Mouse (Mus musculus): ENCODE results near the gene Ubald1. TPM values are rescaled to one million over a fixed set of nuclear protein-coding genes. Genes with fewer than 3 reads are reported as not detected.
A peak's percentile ranks its signal among the peaks of the same experiment; 100 is the strongest.

Gene Ubald1
- polyA plus RNA-seq (2012; rRNA removed) = 65.6 and 67.6 TPM in 2 replicates

DNA sequence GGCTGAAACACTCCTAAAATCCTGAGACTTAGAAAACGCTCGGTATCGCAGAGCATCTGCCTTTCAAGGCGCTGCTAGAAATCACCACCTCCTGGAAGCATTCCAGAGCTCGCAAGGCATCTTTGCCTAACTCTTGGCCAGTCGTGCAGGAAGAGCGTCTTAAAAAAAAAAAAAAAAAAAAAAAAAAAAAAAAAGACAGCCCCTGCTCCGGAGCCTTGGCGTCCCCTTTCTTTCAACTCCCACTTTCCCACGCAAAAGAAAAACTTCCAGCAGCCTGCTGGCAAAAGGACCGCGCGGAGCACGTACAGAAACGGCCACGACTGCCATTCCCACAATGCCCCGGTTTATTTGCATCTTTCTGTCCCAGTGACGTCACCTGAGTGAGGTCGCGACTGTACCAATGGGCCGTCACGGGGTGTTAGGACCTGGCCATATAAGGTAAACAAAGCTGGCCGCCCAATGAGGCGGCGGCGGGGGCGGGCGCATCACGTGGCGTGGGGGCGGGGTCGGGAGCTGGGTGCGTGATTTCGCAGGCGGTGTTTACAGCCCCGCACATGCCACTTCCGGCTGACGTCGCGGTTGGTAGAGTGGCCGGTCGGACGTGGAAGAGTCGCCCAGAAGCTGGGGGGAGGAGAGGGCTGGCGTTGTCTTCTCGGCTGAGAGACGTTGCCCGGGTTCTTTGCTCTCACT, at the start of gene Ubald1:
Ubald1 (minus strand) TSS at position 180 of the 690 bp plus-strand sequence.
- WGBS = under 1% methylated on average over 48 of the region's 48 CpGs
- H3K36me3 ChIP-seq (ENCODE audit: control insufficient read depth, insufficient read depth, low read length) = peaks cover 8% of the 10 kb centered on the region; the same call in 1 of the 2 replicates
- H3K4me1 ChIP-seq (ENCODE audit: control insufficient read depth, insufficient read depth, insufficient read length) = peaks cover 14% of the 10 kb centered on the region; the same call in 1 of the 2 replicates
- peak within 1 kb of the TSS; percentile 99 for H3K27ac ChIP-seq (ENCODE audit: insufficient read depth, low read length)
- peak; percentile 76 for TF ChIP-seq POLR2A (IDR thresholded peaks at IDR 0.05; ENCODE audit: low read depth, low read length)
- TF ChIP-seq CTCF (IDR thresholded peaks at IDR 0.05; ENCODE audit: extremely low read depth, insufficient read depth, insufficient read length, insufficient replicate concordance) = no peak
- DNase-seq (ENCODE audit: low read depth in 1 of 2, low spot score in 2 of 2) = peak; percentile 93 to 98
- H3K27me3 ChIP-seq (ENCODE audit: control insufficient read depth, insufficient read depth, low read length) = no peaks in the 10 kb centered on the region
- peak within 1 kb of the TSS; percentile 96 for H3K4me3 ChIP-seq (ENCODE audit: extremely low read depth, insufficient read depth, insufficient read length)

DNA sequence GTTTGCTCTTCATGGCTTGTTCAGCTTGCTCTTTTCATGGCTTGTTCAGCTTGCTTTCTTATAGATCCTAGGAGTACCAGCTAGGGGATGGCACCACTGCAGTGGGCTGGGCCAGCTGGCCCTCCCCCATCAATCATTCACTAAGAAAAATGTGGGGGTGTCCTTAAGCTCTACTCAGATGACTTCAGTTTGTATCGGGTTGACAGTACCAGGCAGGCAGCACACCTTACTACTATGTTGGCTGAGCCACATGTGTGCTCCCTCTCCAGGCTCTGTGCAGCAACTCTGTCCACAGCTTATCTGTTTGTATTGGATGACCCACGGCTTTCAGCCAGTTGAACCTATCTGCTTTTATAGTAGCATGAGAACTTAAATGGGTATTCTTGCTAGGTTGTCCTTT, 48.4 kb upstream of the Ubald1 start:
- no peak overlapping the region for H3K4me3 ChIP-seq (ENCODE audit: extremely low read depth, insufficient read depth, insufficient read length)
- TF ChIP-seq POLR2A (IDR thresholded peaks at IDR 0.05; ENCODE audit: low read depth, low read length) = no peak
- TF ChIP-seq CTCF (IDR thresholded peaks at IDR 0.05; ENCODE audit: extremely low read depth, insufficient read depth, insufficient read length, insufficient replicate concordance) = no peak
- no peaks in the 10 kb centered on the region for H3K4me1 ChIP-seq (ENCODE audit: control insufficient read depth, insufficient read depth, insufficient read length)
- 86% methylated on average over 2 of the region's 2 CpGs for WGBS
- peaks cover 66% of the 10 kb centered on the region for H3K36me3 ChIP-seq (ENCODE audit: control insufficient read depth, insufficient read depth, low read length)
- no peak overlapping the region for H3K27ac ChIP-seq (ENCODE audit: insufficient read depth, low read length)
- no peaks in the 10 kb centered on the region for H3K27me3 ChIP-seq (ENCODE audit: control insufficient read depth, insufficient read depth, low read length)
- no peak for DNase-seq (ENCODE audit: low read depth in 1 of 2, low spot score in 2 of 2)

DNA sequence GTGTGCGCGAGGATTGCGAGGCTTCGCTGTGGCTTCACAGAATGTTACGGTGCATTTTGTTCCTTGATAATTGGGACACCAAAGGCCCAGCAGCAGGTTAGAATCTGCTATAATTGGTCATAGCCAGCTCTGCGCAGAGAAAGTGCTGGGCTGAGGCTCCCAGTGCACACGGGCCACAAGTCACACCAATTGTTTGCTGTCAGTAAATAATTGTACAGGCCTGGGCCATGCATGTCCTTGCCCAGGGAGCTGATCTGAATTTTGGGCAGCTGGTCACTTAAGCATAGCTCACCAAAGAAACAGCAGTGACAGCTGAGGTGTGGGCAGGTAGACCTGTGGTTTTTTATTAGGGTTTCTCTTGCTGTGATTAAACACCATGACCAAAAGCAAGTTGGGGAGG, 47.9 kb upstream of the Ubald1 start:
- Histone ChIP-seq H3K36me3 (ENCODE audit: control insufficient read depth, insufficient read depth, low read length) (peaks cover 65% of the 10 kb centered on the region), H3K4me3 (ENCODE audit: extremely low read depth, insufficient read depth, insufficient read length) (no peak overlapping the region), H3K27me3 (ENCODE audit: control insufficient read depth, insufficient read depth, low read length) (no peaks in the 10 kb centered on the region), H3K27ac (ENCODE audit: insufficient read depth, low read length) (no peak overlapping the region), H3K4me1 (ENCODE audit: control insufficient read depth, insufficient read depth, insufficient read length) (no peaks in the 10 kb centered on the region)
- no peak for DNase-seq (ENCODE audit: low read depth in 1 of 2, low spot score in 2 of 2)
- 97% methylated on average over 7 of the region's 7 CpGs for WGBS
- TF ChIP-seq POLR2A (IDR thresholded peaks at IDR 0.05; ENCODE audit: low read depth, low read length) (no peak), CTCF (IDR thresholded peaks at IDR 0.05; ENCODE audit: extremely low read depth, insufficient read depth, insufficient read length, insufficient replicate concordance) (no peak)

DNA sequence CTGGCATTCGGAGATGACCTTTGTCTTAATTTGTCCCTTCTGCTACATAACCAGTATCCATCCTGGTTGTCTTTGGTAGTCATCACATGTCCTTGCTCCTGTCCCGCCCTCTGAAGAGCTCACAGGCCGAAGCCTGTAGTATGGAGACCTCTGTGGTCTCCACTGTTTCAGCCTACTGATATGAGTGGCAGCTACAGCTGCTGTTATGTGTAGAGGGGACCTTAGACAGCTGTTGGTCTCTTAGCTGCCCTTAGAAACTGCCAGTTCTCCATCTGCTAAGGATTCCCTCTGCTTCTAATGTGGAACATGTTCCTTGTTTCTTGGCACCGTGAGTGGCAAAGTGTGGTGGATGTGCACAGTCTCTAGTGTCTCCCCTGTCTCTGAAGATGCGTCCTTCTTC, 43.9 kb upstream of the Ubald1 start:
- TF ChIP-seq POLR2A (IDR thresholded peaks at IDR 0.05; ENCODE audit: low read depth, low read length) (no peak), CTCF (IDR thresholded peaks at IDR 0.05; ENCODE audit: extremely low read depth, insufficient read depth, insufficient read length, insufficient replicate concordance) (no peak)
- DNase-seq (ENCODE audit: low read depth in 1 of 2, low spot score in 2 of 2) = no peak
- Histone ChIP-seq H3K4me3 (ENCODE audit: extremely low read depth, insufficient read depth, insufficient read length) (no peak overlapping the region), H3K27me3 (ENCODE audit: control insufficient read depth, insufficient read depth, low read length) (no peaks in the 10 kb centered on the region), H3K27ac (ENCODE audit: insufficient read depth, low read length) (no peak overlapping the region), H3K4me1 (ENCODE audit: control insufficient read depth, insufficient read depth, insufficient read length) (no peaks in the 10 kb centered on the region), H3K36me3 (ENCODE audit: control insufficient read depth, insufficient read depth, low read length) (peaks cover 44% of the 10 kb centered on the region)
- WGBS = 93% methylated on average over 5 of the region's 5 CpGs

DNA sequence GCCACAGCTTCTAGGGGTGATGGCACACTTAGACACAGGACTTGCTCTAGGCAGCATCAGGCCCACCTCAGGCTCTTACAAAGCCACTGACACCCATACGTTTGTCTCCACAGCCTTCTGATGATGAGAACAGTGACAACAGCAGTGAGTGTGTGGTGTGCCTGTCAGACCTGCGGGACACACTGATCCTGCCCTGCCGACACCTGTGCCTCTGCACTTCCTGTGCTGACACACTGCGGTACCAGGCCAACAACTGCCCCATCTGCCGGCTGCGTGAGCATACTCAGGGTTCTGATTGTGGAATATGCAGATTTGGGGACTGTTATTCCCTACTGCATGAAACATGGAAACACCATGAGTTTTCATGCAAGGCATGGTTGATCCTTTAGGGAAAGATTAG, 42.4 kb upstream of the Ubald1 start:
- Histone ChIP-seq H3K4me3 (ENCODE audit: extremely low read depth, insufficient read depth, insufficient read length) (no peak overlapping the region), H3K36me3 (ENCODE audit: control insufficient read depth, insufficient read depth, low read length) (peaks cover 38% of the 10 kb centered on the region), H3K27ac (ENCODE audit: insufficient read depth, low read length) (no peak overlapping the region), H3K27me3 (ENCODE audit: control insufficient read depth, insufficient read depth, low read length) (no peaks in the 10 kb centered on the region), H3K4me1 (ENCODE audit: control insufficient read depth, insufficient read depth, insufficient read length) (no peaks in the 10 kb centered on the region)
- TF ChIP-seq CTCF (IDR thresholded peaks at IDR 0.05; ENCODE audit: extremely low read depth, insufficient read depth, insufficient read length, insufficient replicate concordance) = no peak
- WGBS = 67% methylated on average over 6 of the region's 6 CpGs
- no peak for DNase-seq (ENCODE audit: low read depth in 1 of 2, low spot score in 2 of 2)

DNA sequence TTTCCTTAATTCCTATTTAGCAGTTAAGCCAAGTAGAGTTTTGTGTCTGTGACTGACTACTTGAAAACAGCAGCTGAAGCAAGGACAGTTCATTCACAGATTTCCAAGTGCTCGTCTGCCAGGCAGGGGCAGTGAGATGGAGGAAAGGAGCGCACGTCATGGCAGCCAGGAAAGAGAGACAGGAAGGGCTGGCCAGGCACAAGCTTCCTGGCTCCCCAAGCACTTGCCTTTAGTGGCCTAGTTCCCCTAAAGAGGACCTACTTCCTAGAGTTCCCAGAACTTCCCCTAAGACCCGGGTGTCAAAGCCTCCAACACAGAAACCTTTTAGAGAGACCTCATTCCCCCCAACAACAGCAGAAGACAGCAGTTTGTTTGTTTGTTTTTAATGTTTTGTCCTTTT, 40.4 kb upstream of the Ubald1 start:
- Histone ChIP-seq H3K27me3 (ENCODE audit: control insufficient read depth, insufficient read depth, low read length) (no peaks in the 10 kb centered on the region), H3K4me1 (ENCODE audit: control insufficient read depth, insufficient read depth, insufficient read length) (no peaks in the 10 kb centered on the region), H3K27ac (ENCODE audit: insufficient read depth, low read length) (peak overlapping the region; percentile 16; the same call in 1 of the 2 replicates), H3K4me3 (ENCODE audit: extremely low read depth, insufficient read depth, insufficient read length) (no peak overlapping the region), H3K36me3 (ENCODE audit: control insufficient read depth, insufficient read depth, low read length) (peaks cover 26% of the 10 kb centered on the region)
- TF ChIP-seq CTCF (IDR thresholded peaks at IDR 0.05; ENCODE audit: extremely low read depth, insufficient read depth, insufficient read length, insufficient replicate concordance) (no peak), POLR2A (IDR thresholded peaks at IDR 0.05; ENCODE audit: low read depth, low read length) (no peak)
- no peak for DNase-seq (ENCODE audit: low read depth in 1 of 2, low spot score in 2 of 2)
- WGBS = 45% methylated on average over 4 of the region's 4 CpGs

DNA sequence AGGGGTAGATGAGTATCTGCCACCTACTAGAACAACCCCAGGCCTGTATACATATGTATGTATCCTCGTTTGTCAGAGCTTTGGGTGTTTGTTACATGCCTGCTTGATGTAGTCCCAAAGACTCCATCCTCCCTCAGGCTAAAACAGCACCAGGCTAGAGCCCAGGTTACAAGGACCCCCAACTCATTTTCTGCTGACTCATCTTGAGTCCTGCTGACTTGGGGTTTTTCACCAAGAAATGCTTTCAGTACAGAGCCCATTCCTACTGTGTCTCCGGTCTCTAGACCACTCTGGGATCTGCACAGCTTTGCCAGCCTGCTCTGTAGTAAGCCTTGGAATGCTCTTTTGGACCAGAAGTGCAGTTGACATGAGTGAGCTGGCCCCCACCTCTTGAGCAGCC, 36.5 kb upstream of the Ubald1 start:
- Histone ChIP-seq H3K27ac (ENCODE audit: insufficient read depth, low read length) (no peak overlapping the region), H3K27me3 (ENCODE audit: control insufficient read depth, insufficient read depth, low read length) (no peaks in the 10 kb centered on the region), H3K4me3 (ENCODE audit: extremely low read depth, insufficient read depth, insufficient read length) (no peak overlapping the region), H3K36me3 (ENCODE audit: control insufficient read depth, insufficient read depth, low read length) (peaks cover 4% of the 10 kb centered on the region), H3K4me1 (ENCODE audit: control insufficient read depth, insufficient read depth, insufficient read length) (peaks cover 13% of the 10 kb centered on the region)
- DNase-seq (ENCODE audit: low read depth in 1 of 2, low spot score in 2 of 2) = no peak
- 87% methylated on average over 2 of the region's 2 CpGs for WGBS
- TF ChIP-seq POLR2A (IDR thresholded peaks at IDR 0.05; ENCODE audit: low read depth, low read length) (no peak), CTCF (IDR thresholded peaks at IDR 0.05; ENCODE audit: extremely low read depth, insufficient read depth, insufficient read length, insufficient replicate concordance) (no peak)

Data from spleen, adult 2 months (tissue).